Mouse (Mus musculus) midbrain, embryonic 11.5 days (tissue): ENCODE measurements around the gene Ankrd61. TPM values are rescaled to one million over a fixed set of nuclear protein-coding genes. Genes with fewer than 3 reads are reported as not detected.

ENCODE experiments used
- ATAC-seq: fragments of 200-750 bp; cut with Nextera tagmentation; 2 replicates; pipeline ENCODE4 v1.8.0; 2017; ENCODE audit warnings: moderate TSS enrichment, moderate library complexity; ENCODE audit not compliant: low FRiP score
- DNase-seq: peaks from one replicate; pipeline ENCODE4 v3.0.0; 2015; ENCODE audit warnings: low spot score; ENCODE audit errors: missing footprints
- H3K27ac ChIP-seq: fragments of 300-500 bp; sonication (generic); 2 replicates; pipeline ENCODE4 v1.5.1; 2014; ENCODE audit warnings: low read depth, low read length
- H3K27me3 ChIP-seq: fragments of 300-500 bp; sonication (generic); 2 replicates; pipeline ENCODE4 v1.6.1; 2014; ENCODE audit warnings: mild to moderate bottlenecking, low read length, moderate library complexity, mixed read lengths; ENCODE audit not compliant: control insufficient read depth, insufficient read depth
- H3K36me3 ChIP-seq: fragments of 300-500 bp; sonication (generic); 2 replicates; pipeline ENCODE4 v1.6.1; 2014; ENCODE audit warnings: mild to moderate bottlenecking, low read length, moderate library complexity, mixed read lengths; ENCODE audit not compliant: control insufficient read depth, insufficient read depth
- H3K4me1 ChIP-seq: fragments of 300-500 bp; sonication (generic); 2 replicates; pipeline ENCODE4 v1.6.1; 2014; ENCODE audit warnings: low read length; ENCODE audit not compliant: control insufficient read depth, insufficient read depth
- H3K4me2 ChIP-seq: fragments of 300-500 bp; sonication (generic); 2 replicates; pipeline ENCODE4 v1.6.1; 2014; ENCODE audit warnings: mild to moderate bottlenecking, moderate library complexity
- H3K4me3 ChIP-seq: fragments of 300-500 bp; sonication (generic); 2 replicates; pipeline ENCODE4 v1.5.1; 2014; ENCODE audit warnings: low read depth, low read length
- H3K9ac ChIP-seq: fragments of 300-500 bp; sonication (generic); 2 replicates; pipeline ENCODE4 v1.6.1; 2014; ENCODE audit warnings: low read length
- H3K9me3 ChIP-seq: fragments of 300-500 bp; sonication (generic); 2 replicates; pipeline ENCODE4 v1.6.1; 2016; ENCODE audit warnings: low read length; ENCODE audit not compliant: control insufficient read depth
- WGBS: fragments of 180-500 bp; shearing (Covaris S2); extraction: QIAGEN DNeasy Blood & Tissue Kit; methylation state at CpG from one replicate; pipeline ENCODE4 v1.1.7; 2014; 5-methylcytosine and 5-hydroxymethylcytosine counted together
- polyA plus RNA-seq: library from polyadenylated mRNA; unstranded; fragments of >200 nt; fragmentation: Nextera tagmentation; extraction: Ambion mirVana; gene quantifications from 2 replicates; pipeline ENCODE4 v1.2.1, GENCODE M21; 2014

The Ankrd61 gene
- polyA plus RNA-seq, 1 experiment from 2014 or later: 0.12 TPM

DNA sequence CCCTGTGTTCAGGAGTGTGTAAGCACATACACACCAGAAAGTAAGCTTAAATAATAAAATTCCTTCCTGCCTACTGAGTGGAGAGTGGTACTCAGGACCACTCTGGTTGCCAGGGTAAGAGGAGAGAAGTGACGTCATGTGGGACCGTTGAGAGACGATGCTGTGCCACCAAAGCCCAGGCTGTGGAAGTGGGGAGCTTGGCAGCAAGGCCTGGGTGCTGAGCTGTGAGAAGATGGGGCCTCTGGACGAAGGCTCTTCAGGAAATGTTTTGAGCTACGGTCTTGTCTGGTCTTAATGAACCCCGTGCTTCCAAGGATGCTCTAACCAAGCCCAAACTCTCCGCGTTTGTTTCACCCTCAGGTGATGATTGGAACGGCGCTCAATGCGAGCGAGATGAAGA is 33.2 kb upstream of the Ankrd61 start:
- Histone ChIP-seq H3K4me3 (no peak overlapping the region), H3K4me2 (no peak overlapping the region), H3K4me1 (no peaks in the 10 kb centered on the region), H3K9me3 (no peaks in the 10 kb centered on the region), H3K27me3 (no peaks in the 10 kb centered on the region), H3K27ac (no peak overlapping the region), H3K9ac (no peak overlapping the region), H3K36me3 (peaks cover 11% of the 10 kb centered on the region)
- ATAC-seq: no peak
- no peak for DNase-seq
- 97% methylated on average over 12 of the region's 12 CpGs for WGBS

DNA sequence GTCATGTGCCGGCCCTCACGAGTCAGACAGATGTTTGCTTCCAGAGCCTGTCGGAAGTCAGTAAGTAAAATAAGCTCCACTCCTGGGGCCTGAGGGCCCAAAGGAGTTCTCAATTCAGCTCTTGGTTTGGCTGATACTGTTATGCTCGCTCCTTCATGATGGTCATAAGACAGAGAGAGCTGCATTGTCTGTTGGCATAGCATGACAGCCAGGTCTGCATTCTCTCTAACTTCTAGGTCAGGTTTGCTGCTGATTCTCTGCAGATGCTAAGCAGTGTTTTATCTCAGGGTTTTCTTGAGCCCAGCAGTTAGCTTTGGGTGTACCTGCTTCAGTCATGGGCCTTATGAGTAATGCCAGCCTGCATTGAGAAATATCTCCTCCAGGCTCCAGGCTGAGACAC is 31.8 kb upstream of the Ankrd61 start:
- Histone ChIP-seq H3K4me3 (no peak overlapping the region), H3K27me3 (no peaks in the 10 kb centered on the region), H3K9ac (no peak overlapping the region), H3K36me3 (peaks cover 17% of the 10 kb centered on the region), H3K27ac (no peak overlapping the region), H3K4me2 (no peak overlapping the region), H3K4me1 (no peaks in the 10 kb centered on the region), H3K9me3 (no peaks in the 10 kb centered on the region)
- 93% methylated on average over 4 of the region's 4 CpGs for WGBS
- DNase-seq (no peak), ATAC-seq (no peak)

DNA sequence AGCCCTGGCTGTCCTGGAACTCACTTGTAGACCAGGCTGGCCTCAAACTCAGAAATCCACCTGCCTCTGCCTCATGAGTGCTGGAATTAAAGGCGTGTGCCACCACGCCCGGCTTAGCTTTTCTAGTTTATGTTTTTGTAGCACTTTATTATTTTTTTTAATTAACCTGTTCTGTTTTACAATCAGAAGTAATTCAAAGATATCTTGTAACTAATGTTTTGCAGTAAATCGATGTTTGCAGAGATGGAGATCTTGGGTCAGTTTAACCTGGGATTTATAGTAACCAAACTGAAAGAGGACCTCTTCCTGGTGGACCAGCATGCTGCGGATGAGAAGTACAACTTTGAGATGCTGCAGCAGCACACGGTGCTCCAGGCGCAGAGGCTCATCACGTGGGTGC is 30.4 kb upstream of the Ankrd61 start, which contains the start of gene Gm42421:
Gm42421 (plus strand) TSS at position 301 of the 400 bp plus-strand sequence.
- H3K27ac ChIP-seq: no peak within 1 kb of the TSS
- no peaks in the 10 kb centered on the region for H3K9me3 ChIP-seq
- no peaks in the 10 kb centered on the region for H3K27me3 ChIP-seq
- peaks cover 17% of the 10 kb centered on the region for H3K36me3 ChIP-seq
- no peak for ATAC-seq
- no peaks in the 10 kb centered on the region for H3K4me1 ChIP-seq
- DNase-seq: no peak
- H3K4me3 ChIP-seq: no peak within 1 kb of the TSS
- WGBS: 93% methylated on average over 8 of the region's 8 CpGs
- H3K4me2 ChIP-seq: no peak within 1 kb of the TSS
- H3K9ac ChIP-seq: no peak within 1 kb of the TSS

DNA sequence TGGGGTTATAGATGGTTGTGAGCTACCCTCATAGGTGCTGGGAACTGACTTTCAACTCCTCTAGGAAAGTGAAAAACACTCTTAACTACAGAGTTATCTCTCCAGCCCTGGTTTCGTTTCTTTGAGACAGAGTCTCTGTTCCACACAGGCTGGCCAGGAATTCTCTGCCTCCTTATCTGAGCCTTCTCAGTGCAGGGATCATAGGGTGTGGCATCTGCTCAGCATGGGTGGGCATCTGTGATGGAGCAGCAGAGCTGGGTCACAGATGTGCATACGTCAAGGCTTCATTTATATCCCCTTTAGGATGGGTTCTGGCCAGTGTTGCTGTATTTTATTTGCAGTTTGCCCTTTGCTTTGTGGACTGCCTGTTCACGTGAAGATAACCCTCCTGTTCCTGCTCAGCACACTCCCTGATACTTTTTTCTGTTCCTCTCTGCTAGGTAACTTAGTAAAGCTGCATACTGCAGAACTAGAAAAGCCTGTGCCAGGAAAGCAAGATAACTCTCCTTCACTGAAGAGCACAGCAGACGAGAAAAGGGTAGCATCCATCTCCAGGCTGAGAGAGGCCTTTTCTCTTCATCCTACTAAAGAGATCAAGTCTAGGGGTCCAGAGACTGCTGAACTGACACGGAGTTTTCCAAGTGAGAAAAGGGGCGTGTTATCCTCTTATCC is 27.4 kb upstream of the Ankrd61 start:
- H3K9me3 ChIP-seq: no peaks in the 10 kb centered on the region
- ATAC-seq (no peak), DNase-seq (no peak)
- H3K27me3 ChIP-seq: no peaks in the 10 kb centered on the region
- no peak overlapping the region for H3K4me2 ChIP-seq
- WGBS: 92% methylated on average over 6 of the region's 6 CpGs
- H3K9ac ChIP-seq: no peak overlapping the region
- no peak overlapping the region for H3K4me3 ChIP-seq
- H3K36me3 ChIP-seq: peaks cover 17% of the 10 kb centered on the region
- H3K27ac ChIP-seq: no peak overlapping the region
- no peaks in the 10 kb centered on the region for H3K4me1 ChIP-seq

DNA sequence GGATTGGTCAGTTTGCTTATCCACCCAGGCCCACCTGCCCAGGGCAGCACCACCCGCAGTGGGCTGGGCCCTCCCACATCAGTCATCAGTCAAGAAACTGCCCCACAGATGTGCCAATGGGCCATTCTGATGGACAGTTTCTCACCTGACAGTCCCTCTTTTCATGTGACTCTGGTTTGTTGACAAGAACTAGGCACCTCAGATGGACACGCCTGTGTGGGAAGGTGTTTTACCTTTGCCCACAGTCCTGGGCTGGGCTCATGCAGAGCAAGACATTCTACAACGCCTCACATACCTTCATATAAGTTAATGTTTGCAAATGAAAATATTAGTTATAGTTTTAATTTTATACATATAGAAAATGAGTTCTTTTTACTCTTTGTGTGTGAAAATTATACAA is 20.6 kb upstream of the Ankrd61 start:
- Histone ChIP-seq H3K36me3 (peaks cover 15% of the 10 kb centered on the region; the same call in 1 of the 2 replicates), H3K4me2 (no peak overlapping the region), H3K9ac (no peak overlapping the region), H3K9me3 (no peaks in the 10 kb centered on the region), H3K27me3 (no peaks in the 10 kb centered on the region), H3K27ac (no peak overlapping the region), H3K4me1 (no peaks in the 10 kb centered on the region), H3K4me3 (no peak overlapping the region)
- DNase-seq (no peak), ATAC-seq (no peak)
- 94% methylated on average over 3 of the region's 3 CpGs for WGBS

DNA sequence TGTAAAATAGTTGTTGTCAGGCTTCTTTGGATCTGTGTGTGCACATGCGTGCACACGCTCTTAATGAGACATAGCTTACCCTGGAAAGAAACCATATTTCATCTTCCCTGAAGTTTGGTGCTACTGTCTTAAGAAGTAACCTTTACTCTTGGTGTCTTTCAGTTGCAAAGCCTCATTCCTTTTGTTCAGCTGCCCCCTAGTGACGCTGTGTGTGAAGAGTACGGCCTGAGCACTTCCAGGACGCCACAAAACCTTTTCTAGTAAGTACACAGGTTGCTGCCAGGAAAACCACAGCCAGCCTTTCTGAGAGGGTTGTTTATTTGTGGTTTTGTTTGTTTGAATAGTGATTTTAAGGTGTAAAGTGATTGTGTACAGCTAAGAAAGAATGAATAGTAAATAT is 19.9 kb upstream of the Ankrd61 start:
- Histone ChIP-seq H3K4me2 (no peak overlapping the region), H3K4me1 (no peaks in the 10 kb centered on the region), H3K9me3 (no peaks in the 10 kb centered on the region), H3K36me3 (peaks cover 15% of the 10 kb centered on the region; the same call in 1 of the 2 replicates), H3K27me3 (no peaks in the 10 kb centered on the region), H3K9ac (no peak overlapping the region), H3K4me3 (no peak overlapping the region), H3K27ac (no peak overlapping the region)
- 58% methylated on average over 5 of the region's 5 CpGs for WGBS
- no peak for ATAC-seq
- no peak for DNase-seq

DNA sequence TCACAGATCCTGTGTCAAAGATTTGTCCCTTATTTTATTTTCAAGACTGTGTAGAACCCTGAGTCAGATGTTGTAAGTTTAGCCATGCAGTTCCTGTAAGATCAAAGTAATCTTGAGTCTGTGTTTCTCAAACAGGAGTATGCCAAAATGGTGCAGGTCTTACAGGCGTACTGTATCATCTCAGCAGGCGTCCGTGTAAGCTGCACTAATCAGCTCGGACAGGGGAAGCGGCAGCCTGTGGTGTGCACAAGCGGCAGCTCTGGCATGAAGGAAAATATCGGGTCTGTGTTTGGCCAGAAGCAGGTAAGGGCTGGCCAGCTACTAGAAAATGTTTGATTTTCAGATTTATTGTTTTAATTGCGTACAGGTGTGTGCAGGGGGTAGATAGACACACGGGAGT is 18.7 kb upstream of the Ankrd61 start:
- Histone ChIP-seq H3K9me3 (no peaks in the 10 kb centered on the region), H3K27me3 (no peaks in the 10 kb centered on the region), H3K4me1 (no peaks in the 10 kb centered on the region), H3K9ac (no peak overlapping the region), H3K27ac (no peak overlapping the region), H3K4me2 (no peak overlapping the region), H3K4me3 (no peak overlapping the region), H3K36me3 (peaks cover 15% of the 10 kb centered on the region; the same call in 1 of the 2 replicates)
- ATAC-seq (no peak), DNase-seq (no peak)
- WGBS: 91% methylated on average over 9 of the region's 9 CpGs

DNA sequence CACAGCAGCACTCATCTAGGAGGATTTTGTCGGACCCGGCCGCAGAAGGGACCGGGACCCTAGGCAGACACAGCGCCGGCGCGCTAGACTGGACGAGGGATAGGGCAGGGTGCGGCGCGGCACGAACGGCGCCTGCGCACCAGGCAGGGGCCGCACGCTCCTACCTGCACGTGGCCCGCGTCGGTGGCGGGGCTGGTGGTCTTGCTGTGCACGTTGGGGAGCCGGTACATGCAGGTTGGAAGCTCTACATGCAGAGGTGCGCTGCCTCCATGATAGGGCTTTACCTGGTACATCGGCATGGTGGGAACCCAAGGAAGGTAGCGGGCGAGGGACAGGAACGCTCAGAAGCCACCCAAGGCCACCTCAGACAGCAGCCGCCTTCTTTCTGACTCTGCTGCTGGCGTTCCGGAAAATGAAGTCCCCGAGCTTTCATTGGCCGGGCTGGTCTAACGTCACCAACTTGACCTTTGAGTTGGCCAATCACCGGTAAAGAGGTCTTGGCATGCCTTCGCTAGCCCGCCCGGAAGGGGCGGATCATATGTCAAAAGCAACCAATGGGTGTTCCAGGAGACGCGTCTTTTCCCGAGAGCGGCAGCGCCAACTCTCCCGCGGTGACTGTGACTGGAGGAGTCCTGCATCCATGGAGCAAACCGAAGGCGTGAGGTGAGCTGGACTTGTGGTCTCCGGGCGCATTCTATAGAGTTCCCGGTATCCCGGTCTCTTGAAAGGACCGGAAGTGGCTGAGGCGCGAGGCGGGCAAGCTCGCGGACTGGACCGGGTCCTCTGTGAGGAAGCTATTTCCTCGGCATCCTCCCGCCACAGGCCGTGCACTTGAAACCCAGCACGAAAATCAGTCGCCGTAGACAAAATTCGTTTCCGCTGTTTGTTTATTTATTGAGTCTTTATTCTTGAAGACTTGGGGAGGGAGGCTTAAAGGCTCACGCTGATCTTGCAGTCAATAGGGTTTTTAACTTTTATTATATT is 12.2 kb upstream of the Ankrd61 start, which contains the start of the genes Aimp2 and Pms2:
Aimp2 (minus strand) TSS at position 431 of the 984 bp plus-strand sequence.
Pms2 (plus strand) TSS at position 548 of the 984 bp plus-strand sequence.
- Histone ChIP-seq H3K27ac (peak within 1 kb of the TSS; percentile 61), H3K4me2 (peak within 1 kb of the TSS; percentile 62), H3K9ac (peak within 1 kb of the TSS; percentile 69), H3K4me1 (peaks cover 15% of the 10 kb centered on the region), H3K36me3 (peaks cover 2% of the 10 kb centered on the region; the same call in 1 of the 2 replicates), H3K4me3 (peak within 1 kb of the TSS; percentile 71), H3K27me3 (no peaks in the 10 kb centered on the region), H3K9me3 (no peaks in the 10 kb centered on the region)
- ATAC-seq (peak; percentile 100), DNase-seq (peak; percentile 99)
- WGBS: under 1% methylated on average over 70 of the region's 70 CpGs

DNA sequence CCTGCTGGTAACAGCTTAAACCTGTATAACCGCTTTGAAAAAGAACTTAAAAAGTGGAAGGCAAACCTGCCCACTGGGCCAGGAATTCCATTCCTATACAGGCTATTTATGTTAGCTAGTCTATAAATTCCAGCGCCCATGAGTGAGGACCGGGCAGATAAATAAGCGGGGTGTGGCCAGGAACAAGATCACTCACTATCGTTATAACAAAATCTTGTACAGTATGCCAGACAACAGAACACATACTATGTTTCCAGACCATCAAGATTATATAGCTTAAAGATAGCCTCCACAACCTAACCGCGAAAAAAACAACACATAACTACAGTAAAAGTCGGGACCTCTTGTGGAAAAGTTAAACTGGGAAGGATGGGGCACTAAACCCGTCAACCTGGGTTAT is 11.4 kb upstream of the Ankrd61 start:
- Histone ChIP-seq H3K9ac (peak overlapping the region; percentile 68), H3K36me3 (peaks cover 7% of the 10 kb centered on the region; the same call in 1 of the 2 replicates), H3K9me3 (no peaks in the 10 kb centered on the region), H3K27me3 (no peaks in the 10 kb centered on the region), H3K4me1 (peaks cover 15% of the 10 kb centered on the region), H3K4me3 (peak overlapping the region; percentile 71), H3K4me2 (peak overlapping the region; percentile 62), H3K27ac (no peak overlapping the region; the same call in 1 of the 2 replicates)
- ATAC-seq (no peak), DNase-seq (peak; percentile 91)
- 2% methylated on average over 9 of the region's 9 CpGs for WGBS
